Mouse (Mus musculus): ENCODE data around the gene Klhl22.

DNA sequence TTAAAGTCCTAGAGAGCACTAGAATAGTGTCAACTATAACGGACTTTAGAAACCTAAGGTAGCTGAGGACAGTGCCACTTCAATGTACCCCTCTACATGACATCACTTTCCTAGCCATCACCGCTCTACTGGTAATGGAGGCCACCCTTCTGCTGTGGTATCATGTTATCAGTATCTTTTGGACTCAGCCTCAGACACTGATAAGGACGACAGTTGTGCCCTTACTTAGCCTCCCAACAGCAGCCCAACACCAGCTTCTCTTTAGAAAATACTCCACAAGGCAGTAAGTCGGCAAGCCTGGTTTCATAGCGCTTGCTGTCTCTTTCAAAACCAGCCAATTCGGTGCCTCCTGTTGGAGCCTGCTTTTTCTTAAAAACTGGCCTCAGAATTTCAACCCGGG is 75.1 kb downstream of the Klhl22 start:
- TF ChIP-seq CTCF (IDR thresholded peaks at IDR 0.05; ENCODE audit: borderline replicate concordance, control insufficient read depth, extremely low read depth, insufficient read depth, low read length, poor library complexity) = no peak
- no peak for TF ChIP-seq POLR2A (IDR thresholded peaks at IDR 0.05; ENCODE audit: control insufficient read depth, extremely low read depth, insufficient read depth, low read length, poor library complexity)

Data from thymus, adult 2 months (tissue).